Mouse (Mus musculus) cerebellum, adult 2 months (tissue): Measurements from ENCODE around the gene Alkbh2. TPM values are rescaled to one million over a fixed set of nuclear protein-coding genes. Genes with fewer than 3 reads are reported as not detected.

ENCODE experiments used
- DNase-seq, 2 experiments: peaks; one replicate each; pipeline ENCODE4 v3.0.0; 2021
- H3K27ac ChIP-seq: fragments of 200-500 bp; 2 replicates; pipeline ENCODE4 v1.5.1; 2012; ENCODE audit warnings: low read length, control low read depth, inconsistent platforms; ENCODE audit not compliant: insufficient read depth
- H3K27me3 ChIP-seq: fragments of 200-500 bp; 2 replicates; pipeline ENCODE4 v1.6.1; 2012; ENCODE audit warnings: inconsistent platforms, mild to moderate bottlenecking, low read length, moderate library complexity; ENCODE audit not compliant: control insufficient read depth, insufficient read depth
- H3K4me1 ChIP-seq: fragments of 200-500 bp; 2 replicates; pipeline ENCODE4 v1.6.1; 2011; ENCODE audit warnings: low read length; ENCODE audit not compliant: control insufficient read depth, insufficient read depth
- H3K4me3 ChIP-seq: fragments of 200-500 bp; replicated peaks from 2 replicates; pipeline ENCODE3; 2011; ENCODE audit warnings: mild to moderate bottlenecking, low read depth, low read length, control low read depth; ENCODE audit not compliant: insufficient read depth
- CTCF ChIP-seq: fragments of 200-500 bp; IDR thresholded peaks from 2 replicates; pipeline ENCODE4 v1.5.1; 2011; ENCODE audit warnings: low read depth, mild to moderate bottlenecking, control low read depth, low read length, moderate library complexity, borderline replicate concordance; ENCODE audit not compliant: insufficient read depth
- POLR2A ChIP-seq: fragments of 200-500 bp; IDR thresholded peaks from 2 replicates; pipeline ENCODE4 v1.6.1; 2011; ENCODE audit warnings: low read length, control low read depth, borderline replicate concordance; ENCODE audit not compliant: insufficient read depth
- WGBS: fragments of 180-500 bp; shearing (Covaris S2); methylation state at CpG from one replicate; pipeline ENCODE4 v1.1.7; 2018; 5-methylcytosine and 5-hydroxymethylcytosine counted together
- polyA plus RNA-seq: library from polyadenylated mRNA; depleted of rRNA; stranded (reverse); fragments of >200 nt; gene quantifications from 2 replicates; pipeline ENCODE4 v1.2.3, GENCODE M21; 2012

Alkbh2 gene
- polyA plus RNA-seq, 1 experiment = 10.2 TPM

DNA sequence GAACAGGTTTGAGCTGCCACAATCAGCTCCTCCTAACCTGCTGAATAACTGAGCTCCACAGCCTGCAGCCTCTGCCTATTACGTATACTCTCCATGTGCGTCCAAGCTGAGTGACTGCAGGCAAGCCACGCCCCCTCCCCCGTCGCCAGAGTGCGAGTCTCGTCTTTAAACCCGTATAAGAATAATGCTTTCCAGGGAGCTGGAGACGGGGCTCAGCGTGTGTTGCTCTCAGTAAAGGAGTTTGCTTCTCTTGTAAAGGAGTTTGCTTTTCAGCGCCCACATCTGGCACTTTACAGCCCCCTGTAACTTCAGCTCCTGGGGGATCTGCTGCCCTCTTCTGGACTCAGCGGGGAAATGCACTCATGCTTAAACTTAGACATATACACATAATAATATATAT, 25.5 kb upstream of the Alkbh2 start:
- no peaks in the 10 kb centered on the region for H3K27me3 ChIP-seq
- TF ChIP-seq CTCF (0 out of 2 replicates have a peak, but pooled peaks have one; percentile 20), POLR2A (no peak)
- H3K27ac ChIP-seq = no peak overlapping the region
- DNase-seq = no peak
- no peak overlapping the region for H3K4me3 ChIP-seq
- 6% methylated on average over 12 of the region's 12 CpGs for WGBS
- no peaks in the 10 kb centered on the region for H3K4me1 ChIP-seq

DNA sequence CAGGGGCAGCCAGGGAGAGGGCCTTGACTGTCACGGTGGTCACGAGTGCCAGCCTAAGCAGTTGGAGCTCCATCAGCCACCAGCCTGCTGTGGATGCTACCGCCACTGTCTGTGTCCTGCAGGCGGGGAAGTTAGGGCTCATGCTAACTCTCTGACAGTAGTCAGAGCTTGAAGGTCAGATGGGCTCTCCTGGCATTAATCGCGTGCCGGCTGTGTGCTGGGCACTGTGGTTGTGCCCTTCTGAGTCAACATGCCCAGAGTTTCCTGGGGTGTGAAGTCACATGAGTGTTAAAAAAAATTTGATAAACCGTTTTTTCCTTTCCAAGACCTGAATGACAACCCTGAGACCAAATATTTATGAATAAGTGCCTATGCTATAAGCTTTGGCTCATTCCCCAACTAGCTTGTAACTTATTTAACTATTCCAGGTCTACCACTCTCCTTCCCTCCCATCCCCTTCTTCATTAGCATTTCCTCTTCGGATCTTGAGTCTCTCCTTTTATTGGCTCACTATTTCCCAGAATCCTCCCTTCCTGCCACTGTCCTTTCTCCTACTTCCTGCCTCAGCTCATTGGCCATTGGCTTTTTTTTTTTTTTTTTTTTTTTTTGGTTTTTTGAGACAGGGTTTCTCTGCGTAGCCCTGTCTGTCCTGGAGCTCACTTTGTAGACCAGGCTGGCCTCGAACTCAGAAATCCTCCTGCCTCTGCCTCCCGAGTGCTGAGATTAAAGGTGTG, 24.5 kb upstream of the Alkbh2 start:
- Histone ChIP-seq H3K4me3 (no peak overlapping the region), H3K27me3 (no peaks in the 10 kb centered on the region), H3K27ac (no peak overlapping the region), H3K4me1 (no peaks in the 10 kb centered on the region)
- TF ChIP-seq CTCF (no peak), POLR2A (no peak)
- 63% methylated on average over 12 of the region's 12 CpGs for WGBS
- no peak for DNase-seq

DNA sequence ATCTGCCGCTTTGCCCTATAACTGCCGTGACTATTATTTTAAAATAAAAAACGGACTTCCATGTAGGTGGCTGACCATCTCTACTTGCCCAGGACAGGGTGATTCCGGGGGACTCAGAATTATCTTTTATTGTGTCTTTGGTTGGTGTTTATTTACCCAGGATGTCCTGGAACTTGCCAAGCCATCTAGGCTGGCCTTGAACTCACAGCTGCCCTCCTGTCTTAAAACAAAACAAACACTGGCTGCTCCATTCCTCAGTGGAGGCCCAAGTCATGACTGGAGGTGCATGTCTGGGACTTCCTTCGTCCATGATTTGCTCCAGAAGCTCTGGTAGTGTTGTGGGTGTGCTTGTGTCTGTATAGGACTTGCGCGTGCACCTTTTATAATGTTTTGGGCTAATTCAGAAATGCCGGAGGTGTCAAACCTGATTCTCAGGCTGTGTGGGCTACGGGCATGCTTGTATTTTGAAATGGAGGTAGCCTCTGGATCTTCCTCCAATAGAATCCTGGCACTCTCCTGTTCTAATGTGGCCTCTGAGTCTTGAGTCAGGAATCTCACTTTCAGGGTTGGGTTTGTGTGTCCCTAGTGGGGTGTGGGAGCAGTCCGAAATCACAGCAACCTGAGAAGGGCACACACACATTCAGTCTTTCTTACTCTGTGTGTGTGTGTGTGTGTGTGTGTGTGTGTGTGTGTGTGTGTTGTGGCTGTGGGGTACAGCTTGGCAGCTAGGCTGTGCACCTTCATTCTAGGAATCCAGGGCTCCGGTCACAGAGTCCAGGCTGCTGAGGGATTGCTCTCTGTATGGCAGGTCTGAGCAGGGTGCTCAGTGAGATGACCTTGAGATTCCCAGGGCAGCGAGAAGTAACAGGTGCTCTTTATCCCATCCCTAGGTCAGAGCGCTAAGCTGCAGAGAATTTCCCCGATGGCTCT, 19.3 kb upstream of the Alkbh2 start:
- H3K4me1 ChIP-seq = no peaks in the 10 kb centered on the region
- WGBS = 87% methylated on average over 14 of the region's 14 CpGs
- DNase-seq = no peak
- H3K4me3 ChIP-seq = no peak overlapping the region
- no peaks in the 10 kb centered on the region for H3K27me3 ChIP-seq
- no peak overlapping the region for H3K27ac ChIP-seq
- no peak for TF ChIP-seq CTCF

DNA sequence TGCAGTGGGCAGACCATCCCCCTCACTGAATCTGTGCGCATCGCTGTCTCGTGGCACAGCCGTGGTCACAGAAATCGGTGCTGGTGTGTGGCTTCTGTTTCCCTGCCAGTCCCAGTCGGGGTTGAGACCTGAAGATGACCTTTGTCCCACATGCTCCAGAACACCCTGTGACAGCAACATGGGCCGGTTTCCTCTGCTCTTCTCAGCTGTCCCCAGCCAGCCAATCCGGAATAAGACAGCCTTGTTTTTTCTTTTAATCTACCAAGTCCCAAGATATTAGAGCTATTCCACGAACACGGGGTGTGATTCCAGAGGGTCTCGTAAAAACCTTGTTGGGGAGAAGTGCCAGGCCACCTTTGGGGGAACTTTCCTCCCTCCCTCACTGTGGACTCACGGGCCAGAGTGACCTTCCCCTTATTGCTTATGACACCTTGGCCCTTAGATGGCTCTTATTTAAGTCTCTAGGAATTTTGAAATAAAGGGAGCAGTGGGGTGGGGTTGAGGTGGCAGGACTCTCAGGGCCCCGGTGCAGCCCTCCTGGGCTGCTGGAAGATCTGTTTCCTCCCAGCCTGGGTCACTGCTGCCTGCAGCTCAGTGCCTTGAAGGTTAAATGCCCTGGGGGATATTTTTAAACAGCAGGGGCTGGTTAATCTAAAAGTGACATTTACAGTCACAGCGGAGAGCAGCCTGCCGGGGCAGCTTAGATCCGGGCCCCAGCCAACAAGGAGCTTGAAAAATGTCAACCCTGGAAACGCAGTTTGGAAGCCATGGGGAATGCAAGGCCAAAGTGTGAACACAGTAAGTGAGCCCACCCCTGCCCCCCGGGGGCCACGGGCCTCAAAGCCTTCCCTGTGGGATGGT, 18.2 kb upstream of the Alkbh2 start, which contains the start of gene Acacb:
Gene Acacb (plus strand): TSS at position 508 of the 861 bp plus-strand sequence.
- no peaks in the 10 kb centered on the region for H3K27me3 ChIP-seq
- TF ChIP-seq POLR2A = no peak
- TF ChIP-seq CTCF = no peak
- 51% methylated on average over 19 of the region's 19 CpGs for WGBS
- no peak within 1 kb of the TSS for H3K4me3 ChIP-seq
- no peaks in the 10 kb centered on the region for H3K4me1 ChIP-seq
- no peak for DNase-seq
- H3K27ac ChIP-seq = no peak within 1 kb of the TSS

DNA sequence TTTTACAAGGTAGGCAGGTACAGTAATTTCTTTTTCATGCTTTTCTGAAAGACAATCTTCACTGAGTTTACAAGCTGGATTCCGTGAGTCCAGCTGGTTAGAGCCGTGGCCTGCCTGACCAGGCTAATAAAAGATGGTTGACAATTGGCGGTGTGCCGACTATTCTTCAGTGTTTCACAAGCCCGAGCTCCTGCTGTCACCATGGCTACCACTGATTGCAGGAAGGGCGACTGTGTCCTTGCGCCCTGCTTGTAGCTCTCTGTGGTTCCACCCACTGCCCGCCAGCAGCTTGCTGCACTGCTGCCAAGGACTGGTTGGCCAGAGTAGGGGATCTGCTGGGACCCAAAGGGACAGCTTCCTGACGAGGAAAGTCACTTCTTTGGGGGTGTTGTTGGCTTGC, 11.2 kb upstream of the Alkbh2 start:
- Histone ChIP-seq H3K27ac (no peak overlapping the region; the same call in 1 of the 2 replicates), H3K4me1 (0 out of 2 replicates have a peak, but pooled peaks cover 3% of the 10 kb centered on the region), H3K4me3 (no peak overlapping the region), H3K27me3 (no peaks in the 10 kb centered on the region)
- 13% methylated on average over 9 of the region's 9 CpGs for WGBS
- DNase-seq = peak; percentile 50 to 65
- no peak for TF ChIP-seq POLR2A
- no peak for TF ChIP-seq CTCF

DNA sequence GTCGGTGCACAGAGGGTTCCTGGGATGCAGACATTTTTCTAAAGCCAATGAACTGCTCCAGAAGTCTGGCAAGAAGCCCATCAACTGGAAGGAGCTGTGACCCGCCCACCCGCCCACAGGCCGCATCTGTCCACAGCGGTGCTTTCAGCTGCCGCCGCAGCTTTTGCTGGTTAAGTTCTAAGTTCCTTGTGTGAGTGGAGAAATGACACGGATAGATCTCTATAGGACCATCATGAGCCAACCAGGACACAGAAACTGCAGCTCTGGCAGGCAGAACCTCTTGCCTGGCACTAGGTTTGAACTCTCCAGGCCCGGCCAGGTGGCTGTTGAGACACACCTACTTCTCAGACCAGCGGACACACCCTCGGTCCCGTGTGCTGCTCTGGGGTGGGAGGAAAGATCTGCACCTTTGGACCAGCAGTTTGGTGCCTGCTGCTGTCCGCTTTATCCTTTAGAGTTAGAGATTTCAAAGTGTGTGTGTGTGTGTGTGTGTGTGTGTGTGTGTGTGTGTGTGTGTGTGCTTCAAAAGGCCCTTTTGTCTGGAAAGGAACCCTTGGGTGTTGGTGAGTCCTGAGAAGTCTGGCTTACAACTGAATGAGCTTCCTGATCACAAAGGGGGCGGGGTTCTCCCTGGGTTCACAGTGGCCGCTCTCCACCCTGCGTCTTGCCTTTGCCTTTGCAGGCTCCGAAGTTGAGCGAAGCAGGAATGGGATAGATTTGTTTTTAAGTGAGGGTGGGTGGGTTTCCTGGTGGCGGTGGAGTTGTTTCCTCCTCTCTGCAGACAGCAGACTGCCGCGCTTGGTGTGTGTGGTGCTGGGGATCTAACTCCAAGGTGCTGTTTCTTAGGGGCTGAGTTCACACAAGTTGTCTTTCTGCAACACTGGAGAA, 10.5 kb upstream of the Alkbh2 start:
- H3K27me3 ChIP-seq = no peaks in the 10 kb centered on the region
- DNase-seq = no peak
- 49% methylated on average over 21 of the region's 21 CpGs for WGBS
- no peak overlapping the region for H3K27ac ChIP-seq
- H3K4me1 ChIP-seq = 0 out of 2 replicates have a peak, but pooled peaks cover 3% of the 10 kb centered on the region
- TF ChIP-seq POLR2A (no peak), CTCF (no peak)
- no peak overlapping the region for H3K4me3 ChIP-seq
